Mouse (Mus musculus) neural tube, embryonic 14.5 days (tissue): ENCODE data around the gene Eri3. TPM values are rescaled to one million over a fixed set of nuclear protein-coding genes. Genes with fewer than 3 reads are reported as not detected.

Experiments used
- ATAC-seq: fragments of 200-750 bp; cut with Nextera tagmentation; 2 replicates; pipeline ENCODE4 v1.8.0; 2017; ENCODE audit warnings: low read depth, mild to moderate bottlenecking, moderate TSS enrichment, moderate library complexity
- H3K27ac ChIP-seq: fragments of 300-500 bp; sonication (generic); 2 replicates; pipeline ENCODE4 v1.5.1; 2014; ENCODE audit warnings: low read depth, mild to moderate bottlenecking, control low read depth, low read length, moderate library complexity, mixed read lengths
- H3K27me3 ChIP-seq: fragments of 300-500 bp; sonication (generic); 2 replicates; pipeline ENCODE4 v1.6.1; 2014; ENCODE audit warnings: low read length; ENCODE audit not compliant: control insufficient read depth, insufficient read depth
- H3K36me3 ChIP-seq: fragments of 300-500 bp; sonication (generic); 2 replicates; pipeline ENCODE4 v1.6.1; 2014; ENCODE audit warnings: low read length, mixed read lengths; ENCODE audit not compliant: control insufficient read depth, insufficient read depth
- H3K4me1 ChIP-seq: fragments of 300-500 bp; sonication (generic); 2 replicates; pipeline ENCODE4 v1.6.1; 2014; ENCODE audit warnings: low read length; ENCODE audit not compliant: control insufficient read depth, insufficient read depth
- H3K4me2 ChIP-seq: fragments of 300-500 bp; sonication (generic); 2 replicates; pipeline ENCODE4 v1.6.1; 2014; ENCODE audit warnings: mild to moderate bottlenecking, low read depth, low read length, control low read depth
- H3K4me3 ChIP-seq: fragments of 300-500 bp; sonication (generic); 2 replicates; pipeline ENCODE4 v1.5.1; 2014; ENCODE audit warnings: low read depth, low read length, control low read depth, mixed read lengths
- H3K9ac ChIP-seq: fragments of 300-500 bp; sonication (generic); replicated peaks from 2 replicates; pipeline ENCODE4 v1.6.1; 2014; ENCODE audit warnings: low read depth, mild to moderate bottlenecking, control low read depth, low read length, mixed read lengths
- H3K9me3 ChIP-seq: fragments of 300-500 bp; sonication (generic); 2 replicates; pipeline ENCODE4 v1.6.1; 2016; ENCODE audit warnings: low read length; ENCODE audit not compliant: control insufficient read depth
- WGBS: fragments of 180-500 bp; shearing (Covaris S2); extraction: QIAGEN DNeasy Blood & Tissue Kit; methylation state at CpG from one replicate; pipeline ENCODE4 v1.1.7; 2014; 5-methylcytosine and 5-hydroxymethylcytosine counted together
- polyA plus RNA-seq: library from polyadenylated mRNA; unstranded; fragments of >200 nt; fragmentation: Nextera tagmentation; extraction: Ambion mirVana; gene quantifications from 2 replicates; pipeline ENCODE4 v1.2.1, GENCODE M21; 2014

The Eri3 gene
- polyA plus RNA-seq, 1 experiment from 2014 or later = 291 TPM

DNA sequence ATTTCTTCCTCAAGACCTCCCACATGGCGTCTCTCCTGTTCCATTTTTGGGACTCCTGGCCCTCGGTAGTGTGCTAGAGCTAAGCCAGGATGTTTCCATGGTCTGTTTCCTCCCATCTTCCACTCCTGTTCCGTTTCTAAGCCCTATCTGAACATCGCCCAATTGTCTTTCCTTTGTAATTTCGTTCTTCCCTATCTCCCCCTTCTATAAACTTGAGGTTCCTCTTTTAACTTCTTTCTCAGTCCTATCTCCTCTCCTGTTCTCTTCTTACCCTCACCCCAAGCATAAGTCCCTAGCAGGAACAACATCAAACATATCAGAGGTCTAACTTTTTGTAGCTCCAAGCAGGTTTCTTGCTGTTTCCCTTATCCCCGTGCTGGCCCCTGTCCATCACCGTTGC lies 13.2 kb upstream of the Eri3 start:
- no peaks in the 10 kb centered on the region for H3K4me1 ChIP-seq
- H3K27ac ChIP-seq = no peak overlapping the region
- no peaks in the 10 kb centered on the region for H3K36me3 ChIP-seq
- no peak overlapping the region for H3K9ac ChIP-seq
- H3K4me3 ChIP-seq = no peak overlapping the region
- no peak for ATAC-seq
- no peaks in the 10 kb centered on the region for H3K27me3 ChIP-seq
- WGBS = 88% methylated on average over 7 of the region's 7 CpGs
- H3K9me3 ChIP-seq = no peaks in the 10 kb centered on the region
- no peak overlapping the region for H3K4me2 ChIP-seq

DNA sequence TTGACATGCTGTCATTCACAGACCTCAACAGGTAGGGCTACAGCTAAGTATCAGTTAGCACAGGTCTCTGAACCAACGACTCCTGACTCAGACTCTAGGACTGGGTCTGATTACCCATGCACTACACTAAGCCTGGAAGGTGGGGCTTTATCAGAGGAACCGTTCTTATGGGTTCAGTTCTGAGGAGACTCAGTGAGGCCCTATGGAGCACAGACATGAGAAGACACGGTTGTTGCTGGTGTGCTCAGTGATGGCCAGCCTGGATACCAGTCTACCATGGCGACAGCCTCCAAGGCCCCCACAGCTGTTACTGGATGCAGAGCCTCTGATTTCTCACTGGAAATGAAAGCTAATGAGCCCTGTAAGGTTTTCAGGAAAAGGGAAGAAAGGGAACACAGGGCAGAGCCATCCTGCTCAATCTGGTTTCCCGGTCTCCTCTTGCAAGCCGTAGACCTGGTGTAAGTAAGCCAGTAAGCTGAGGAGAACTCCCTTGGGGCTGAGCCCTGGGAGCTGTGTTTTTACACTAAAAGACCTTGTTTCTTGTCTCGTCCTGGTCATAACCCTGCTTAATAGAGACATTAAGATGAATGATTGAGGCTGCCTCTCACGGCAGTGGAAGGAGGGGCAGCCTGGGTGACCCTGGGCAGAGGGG lies 10.7 kb upstream of the Eri3 start:
- no peaks in the 10 kb centered on the region for H3K27me3 ChIP-seq
- no peaks in the 10 kb centered on the region for H3K9me3 ChIP-seq
- no peak overlapping the region for H3K4me3 ChIP-seq
- no peak overlapping the region for H3K27ac ChIP-seq
- 57% methylated on average over 8 of the region's 8 CpGs for WGBS
- H3K4me1 ChIP-seq = no peaks in the 10 kb centered on the region
- no peak overlapping the region for H3K9ac ChIP-seq
- H3K4me2 ChIP-seq = no peak overlapping the region
- no peaks in the 10 kb centered on the region for H3K36me3 ChIP-seq
- ATAC-seq = no peak

DNA sequence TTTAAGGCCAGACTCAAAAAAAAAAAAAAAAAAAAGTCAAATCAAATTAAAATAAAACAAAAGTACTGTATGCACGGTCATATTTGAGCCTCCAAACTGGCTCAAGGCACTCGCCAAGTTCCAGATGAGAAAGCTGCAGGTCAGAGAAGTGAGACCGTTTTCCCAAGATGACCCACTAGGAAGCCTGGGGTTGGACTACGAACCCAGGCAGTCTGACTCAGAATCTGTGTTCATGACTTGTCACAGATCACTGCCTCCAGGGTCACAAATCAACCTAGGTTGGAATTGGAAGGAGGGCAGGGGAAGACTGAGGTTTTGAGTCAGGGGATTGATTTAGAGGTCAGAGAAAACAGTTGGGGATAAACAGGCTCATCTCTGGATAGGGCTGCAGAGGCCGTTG lies 9.6 kb upstream of the Eri3 start:
- 45% methylated on average over 5 of the region's 5 CpGs for WGBS
- no peaks in the 10 kb centered on the region for H3K27me3 ChIP-seq

DNA sequence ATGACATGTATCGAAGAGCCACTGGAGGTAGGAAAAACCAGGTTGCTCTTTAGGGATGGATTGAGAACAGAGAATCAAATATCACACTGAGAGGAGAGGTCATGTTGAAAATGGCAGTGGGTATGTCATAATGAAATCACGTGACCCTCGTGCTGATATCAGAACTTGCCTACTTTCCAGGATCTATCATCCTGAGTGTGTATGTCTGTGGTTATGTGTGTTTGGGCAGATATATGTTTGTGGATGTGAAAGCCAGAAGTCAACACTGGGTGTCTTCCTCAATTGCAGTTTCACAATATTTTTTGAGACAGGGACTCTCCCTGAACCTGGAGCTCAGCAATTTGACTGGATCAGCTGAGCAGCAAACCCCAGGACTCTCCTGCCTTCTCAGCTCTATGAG lies 4.7 kb upstream of the Eri3 start:
- no peak for ATAC-seq
- H3K4me1 ChIP-seq = no peaks in the 10 kb centered on the region
- no peaks in the 10 kb centered on the region for H3K36me3 ChIP-seq
- no peak overlapping the region for H3K9ac ChIP-seq
- H3K4me3 ChIP-seq = no peak overlapping the region
- WGBS = 89% methylated on average over 3 of the region's 3 CpGs
- no peak overlapping the region for H3K27ac ChIP-seq
- H3K9me3 ChIP-seq = no peaks in the 10 kb centered on the region
- no peak overlapping the region for H3K4me2 ChIP-seq
- no peaks in the 10 kb centered on the region for H3K27me3 ChIP-seq

More for the DNA sequence above, 9.6 kb upstream of the Eri3 start:
- Histone ChIP-seq H3K4me3 (no peak overlapping the region), H3K36me3 (no peaks in the 10 kb centered on the region), H3K4me2 (no peak overlapping the region), H3K4me1 (no peaks in the 10 kb centered on the region), H3K9ac (no peak overlapping the region), H3K27ac (no peak overlapping the region), H3K9me3 (no peaks in the 10 kb centered on the region)
- ATAC-seq = no peak

DNA sequence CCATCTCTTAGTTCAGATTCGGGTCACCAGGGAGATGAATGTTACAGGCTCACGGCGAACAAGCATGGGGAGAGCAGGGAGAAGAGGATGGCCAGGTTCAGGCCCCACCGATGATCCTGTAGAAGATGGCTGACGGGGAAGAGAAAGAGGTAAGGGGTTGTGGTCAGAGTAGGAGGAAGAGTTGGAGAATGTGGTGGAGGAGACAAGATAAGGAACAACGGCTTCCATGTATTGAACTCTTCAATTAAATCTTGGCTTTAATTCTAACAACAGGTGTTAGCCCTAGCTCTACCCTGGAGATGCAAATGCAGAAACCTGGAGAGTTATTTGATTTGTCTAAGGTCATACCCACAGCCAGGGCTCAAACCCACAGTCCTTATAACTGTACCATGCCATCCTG lies 3.5 kb upstream of the Eri3 start:
- ATAC-seq = no peak
- Histone ChIP-seq H3K36me3 (no peaks in the 10 kb centered on the region), H3K9ac (no peak overlapping the region), H3K9me3 (no peaks in the 10 kb centered on the region), H3K4me3 (no peak overlapping the region), H3K27ac (no peak overlapping the region), H3K4me2 (no peak overlapping the region), H3K4me1 (peaks cover 7% of the 10 kb centered on the region; the same call in 1 of the 2 replicates), H3K27me3 (no peaks in the 10 kb centered on the region)
- WGBS = 75% methylated on average over 6 of the region's 6 CpGs

DNA sequence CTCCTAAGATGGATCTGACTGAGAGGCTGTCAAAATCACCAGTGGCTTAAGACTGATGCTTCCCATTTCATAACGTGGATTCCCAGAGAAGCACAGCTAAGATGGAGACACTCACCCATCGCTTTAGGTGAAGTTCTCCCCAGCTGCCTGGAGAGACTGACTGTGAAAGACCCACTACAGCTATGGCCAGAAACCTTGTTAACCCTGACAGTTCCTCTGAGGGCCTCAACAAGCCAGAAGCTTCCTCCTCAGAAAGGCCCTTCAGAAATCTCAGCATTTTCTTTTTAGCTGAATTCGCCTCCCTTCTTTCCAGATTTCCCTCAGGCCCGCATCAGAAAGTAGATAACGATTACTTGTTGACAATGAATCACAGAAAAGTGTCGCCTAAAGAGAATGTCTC lies 589 bp upstream of the Eri3 start:
- Histone ChIP-seq H3K27ac (no peak overlapping the region), H3K4me3 (0 out of 2 replicates have a peak overlapping the region, but pooled peaks have one; percentile 74), H3K36me3 (no peaks in the 10 kb centered on the region), H3K9ac (no peak overlapping the region), H3K27me3 (no peaks in the 10 kb centered on the region), H3K9me3 (no peaks in the 10 kb centered on the region), H3K4me1 (peaks cover 11% of the 10 kb centered on the region; the same call in 1 of the 2 replicates), H3K4me2 (peak overlapping the region; percentile 34)
- no peak for ATAC-seq
- 44% methylated on average over 6 of the region's 6 CpGs for WGBS

DNA sequence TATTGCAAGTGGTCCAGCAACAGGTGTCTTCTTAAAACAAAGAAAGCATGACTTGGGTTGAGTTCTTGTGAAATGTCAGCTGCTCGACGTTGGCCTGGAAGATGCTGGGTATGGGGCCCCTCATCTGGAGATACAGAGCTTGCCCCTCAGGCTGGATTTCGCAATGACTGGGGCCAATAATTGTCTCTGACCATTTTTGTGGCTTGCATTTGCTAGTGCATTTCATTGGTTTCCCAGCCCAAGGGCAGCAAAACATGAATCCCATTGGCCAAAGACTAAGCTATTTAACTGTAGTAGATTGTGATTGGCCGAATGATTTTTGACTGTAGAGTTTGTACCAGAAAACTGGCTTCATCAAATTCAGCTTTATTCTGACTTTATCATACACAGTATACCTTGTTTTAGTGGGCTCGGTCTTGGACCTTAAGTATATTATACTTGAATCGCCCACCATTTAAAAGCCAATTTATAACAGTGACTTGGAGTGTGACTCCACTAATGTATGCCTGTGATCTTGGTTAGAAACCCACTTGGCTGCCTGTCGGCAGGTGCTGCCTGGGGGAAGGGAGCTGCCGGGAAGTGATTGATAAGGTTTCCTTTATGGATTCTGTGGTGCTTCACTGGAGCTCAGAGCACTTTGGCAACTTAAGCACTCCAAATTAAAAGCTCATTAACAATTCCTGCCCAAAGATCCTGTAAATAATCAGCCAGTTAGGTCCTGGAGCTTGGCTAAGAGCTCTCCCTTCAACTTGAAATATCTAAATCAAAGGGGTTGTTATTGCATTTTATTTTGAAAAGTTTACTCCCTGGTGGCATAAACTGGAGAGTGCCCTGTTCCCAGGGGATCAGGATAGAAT lies 1.2 kb downstream of the Eri3 start:
- no peak overlapping the region for H3K9ac ChIP-seq
- no peaks in the 10 kb centered on the region for H3K9me3 ChIP-seq
- peaks cover 11% of the 10 kb centered on the region; the same call in 1 of the 2 replicates for H3K4me1 ChIP-seq
- H3K36me3 ChIP-seq = no peaks in the 10 kb centered on the region
- 42% methylated on average over 8 of the region's 8 CpGs for WGBS
- peak overlapping the region; percentile 74 for H3K4me3 ChIP-seq
- H3K27ac ChIP-seq = no peak overlapping the region
- H3K4me2 ChIP-seq = peak overlapping the region; percentile 90
- H3K27me3 ChIP-seq = no peaks in the 10 kb centered on the region
- no peak for ATAC-seq

DNA sequence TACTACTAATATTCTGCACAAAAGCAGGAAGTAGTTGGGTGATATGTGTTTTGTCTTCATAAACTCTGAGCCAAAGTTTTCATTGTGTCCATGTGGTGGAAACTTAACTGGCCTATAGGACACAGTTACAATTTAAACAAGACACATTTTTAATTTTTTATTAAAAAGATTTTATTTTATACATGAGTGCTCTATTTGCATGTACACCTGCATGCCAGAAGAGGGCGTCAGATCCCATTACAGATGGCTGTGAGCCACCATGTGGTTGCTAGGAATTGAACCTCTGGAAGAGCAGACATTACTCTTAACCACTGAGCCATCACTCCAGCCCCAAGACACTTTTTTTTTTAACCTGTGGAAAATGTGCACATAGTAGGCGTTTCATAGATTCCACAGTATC lies 5.3 kb downstream of the Eri3 start:
- WGBS = 58% methylated on average over 2 of the region's 2 CpGs

DNA sequence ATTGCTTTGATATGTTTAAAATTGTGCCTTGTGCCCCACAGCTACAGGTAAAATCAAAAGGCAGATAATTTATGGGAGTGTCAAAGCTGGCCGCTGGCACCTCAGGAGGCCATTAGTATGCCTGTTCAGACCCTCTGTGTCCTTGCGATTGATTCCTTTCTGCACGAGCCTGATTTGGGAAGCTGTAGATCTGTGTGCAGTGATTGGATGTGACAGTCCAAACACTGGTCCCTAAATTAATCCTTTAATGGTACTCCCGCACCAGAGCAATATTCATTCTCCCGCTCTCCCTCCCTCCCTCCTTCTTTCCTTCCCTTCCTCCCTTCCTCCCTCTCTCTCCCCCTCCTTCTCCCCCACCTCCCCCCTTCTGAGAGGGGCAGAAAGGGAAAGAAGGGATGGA lies 6.2 kb downstream of the Eri3 start:
- Histone ChIP-seq H3K4me1 (peaks cover 6% of the 10 kb centered on the region), H3K9me3 (no peaks in the 10 kb centered on the region), H3K4me3 (no peak overlapping the region), H3K27ac (no peak overlapping the region), H3K9ac (no peak overlapping the region), H3K4me2 (no peak overlapping the region), H3K27me3 (no peaks in the 10 kb centered on the region), H3K36me3 (no peaks in the 10 kb centered on the region)
- 2% methylated on average over 5 of the region's 5 CpGs for WGBS
- ATAC-seq = no peak

More for the DNA sequence above, 5.3 kb downstream of the Eri3 start:
- no peak overlapping the region for H3K27ac ChIP-seq
- ATAC-seq = no peak
- H3K27me3 ChIP-seq = no peaks in the 10 kb centered on the region
- H3K9ac ChIP-seq = no peak overlapping the region
- H3K9me3 ChIP-seq = no peaks in the 10 kb centered on the region
- no peaks in the 10 kb centered on the region for H3K36me3 ChIP-seq
- H3K4me3 ChIP-seq = no peak overlapping the region
- peaks cover 11% of the 10 kb centered on the region for H3K4me1 ChIP-seq
- no peak overlapping the region for H3K4me2 ChIP-seq
